In the genomic region with DNA sequence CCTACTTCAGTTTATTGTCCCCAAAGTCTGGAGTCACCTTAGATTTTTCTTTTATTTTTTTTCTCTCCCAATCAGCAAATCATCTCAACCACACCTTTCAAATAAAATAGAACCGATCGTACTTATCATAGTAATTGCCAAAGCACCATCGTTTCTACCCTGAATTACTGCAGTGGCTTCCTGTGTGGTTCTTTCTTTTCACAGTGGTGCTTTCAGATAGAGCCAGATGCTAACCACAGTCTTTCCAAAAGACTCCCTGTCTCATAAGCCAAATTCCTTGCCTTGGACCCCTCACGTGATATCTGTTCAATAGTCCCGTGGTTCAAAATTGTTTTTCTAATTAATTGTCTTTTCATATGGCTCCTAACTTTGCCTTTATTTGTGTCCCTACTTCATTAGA, we compare ENCODE assay signal across 16 mouse cellular contexts.
"Had no signal": no experiment of that assay in that cellular context is flagged by ENCODE, and none has a peak within 500 bp of the region (broad histone marks: within the 10 kb centered on the region; RNA-seq: fewer than 3 reads in every experiment).

No protein-coding gene starts in this region.

- H3K27ac ChIP-seq: neural tube, embryonic 13.5 days; neural tube, embryonic 15.5 days; stomach, embryonic 15.5 days; stomach, postnatal 0 days had no signal

- H3K4me1 ChIP-seq: neural tube, embryonic 13.5 days; neural tube, embryonic 15.5 days; stomach, embryonic 15.5 days had no signal

- H3K36me3 ChIP-seq: neural tube, embryonic 13.5 days; neural tube, embryonic 15.5 days; stomach, embryonic 15.5 days had no signal

- H3K27me3 ChIP-seq: neural tube, embryonic 13.5 days; neural tube, embryonic 15.5 days; stomach, embryonic 15.5 days had no signal

- H3K4me3 ChIP-seq: neural tube, embryonic 13.5 days; neural tube, embryonic 15.5 days; stomach, embryonic 15.5 days had no signal

- DNase-seq: retina, postnatal 1 day; right cerebral cortex, adult 18-20 months; right cerebral cortex, postnatal 14 days; right cerebral cortex, postnatal 25 days; right cerebral cortex, postnatal 4 days; spleen, adult 18-20 months; thymus, adult 18-20 months; thymus, adult 2 months; thymus, postnatal 14 days; thymus, postnatal 25 days; thymus, postnatal 36 days; thymus, postnatal 4 days had no signal

- H3K9me3 ChIP-seq: neural tube, embryonic 13.5 days; neural tube, embryonic 15.5 days; stomach, embryonic 15.5 days had no signal

- H3K9ac ChIP-seq: neural tube, embryonic 13.5 days; neural tube, embryonic 15.5 days; stomach, embryonic 15.5 days had no signal

- H3K4me2 ChIP-seq: neural tube, embryonic 13.5 days; neural tube, embryonic 15.5 days; stomach, embryonic 15.5 days had no signal
